9 mouse cellular contexts compared by ENCODE assay signal in genomic region chr3:109339290-109339689, GRCm38 (mm10). TPM values are rescaled to one million over a fixed set of nuclear protein-coding genes. Genes with fewer than 3 reads are reported as not detected.
A peak's percentile ranks its signal among the peaks of the same experiment; 100 is the strongest.
DNase-seq lines count a peak whose midpoint lies in the region; ATAC-seq and TF ChIP-seq lines count a peak whose summit lies in the region.
"Had no signal": no experiment of that assay in that cellular context is flagged by ENCODE, and none has a peak within 500 bp of the region (broad histone marks: within the 10 kb centered on the region; RNA-seq: fewer than 3 reads in every experiment).

No protein-coding gene starts in this region.

- H3K27ac ChIP-seq in forebrain, postnatal 0 days (ENCODE audit: low read depth, low read length): no peak overlapping the region
- H3K27ac ChIP-seq in forebrain, embryonic 16.5 days (ENCODE audit: low read length): no peak overlapping the region
- no peak overlapping the region for H3K27ac ChIP-seq in intestine, embryonic 14.5 days (ENCODE audit: low read depth)
- H3K27ac ChIP-seq in intestine, embryonic 16.5 days (ENCODE audit: low read length): no peak overlapping the region
- H3K27ac ChIP-seq in lung, postnatal 0 days (ENCODE audit: low read length): no peak overlapping the region
- H3K27ac ChIP-seq in macrophage: peak overlapping the region; percentile 89

- WGBS in forebrain, postnatal 0 days: 77% methylated on average over 9 of the region's 9 CpGs
- 80% methylated on average over 9 of the region's 9 CpGs for WGBS in forebrain, embryonic 16.5 days
- 39% methylated on average over 9 of the region's 9 CpGs for WGBS in intestine, embryonic 14.5 days
- WGBS in intestine, embryonic 16.5 days: 46% methylated on average over 9 of the region's 9 CpGs
- WGBS in lung, postnatal 0 days: 48% methylated on average over 9 of the region's 9 CpGs
- 40% methylated on average over 9 of the region's 9 CpGs for WGBS in lung, adult 2 months
- 53% methylated on average over 8 of the region's 9 CpGs for WGBS in macrophage (ENCODE audit: missing documents)

- H3K36me3 ChIP-seq in forebrain, postnatal 0 days (ENCODE audit: insufficient read depth): no peaks in the 10 kb centered on the region
- H3K36me3 ChIP-seq in forebrain, embryonic 16.5 days (ENCODE audit: control insufficient read depth, insufficient read depth): no peaks in the 10 kb centered on the region
- no peaks in the 10 kb centered on the region for H3K36me3 ChIP-seq in intestine, embryonic 14.5 days (ENCODE audit: control insufficient read depth, insufficient read depth, low read length)
- no peaks in the 10 kb centered on the region for H3K36me3 ChIP-seq in intestine, embryonic 16.5 days (ENCODE audit: control insufficient read depth, insufficient read depth, low read length)
- H3K36me3 ChIP-seq in lung, postnatal 0 days (ENCODE audit: insufficient read depth, low read length): no peaks in the 10 kb centered on the region
- H3K36me3 ChIP-seq in macrophage (ENCODE audit: inconsistent target): no peaks in the 10 kb centered on the region

- no peak for TF ChIP-seq POLR2A in lung, adult 2 months (IDR thresholded peaks at IDR 0.05; ENCODE audit: borderline replicate concordance, extremely low read depth, low read depth, low read length)

- H3K4me3 ChIP-seq in forebrain, postnatal 0 days (ENCODE audit: low read depth, low read length): no peak overlapping the region
- no peak overlapping the region for H3K4me3 ChIP-seq in forebrain, embryonic 16.5 days (replicated peaks; ENCODE audit: low read length)
- no peak overlapping the region for H3K4me3 ChIP-seq in intestine, embryonic 14.5 days (ENCODE audit: low read depth, low read length)
- H3K4me3 ChIP-seq in intestine, embryonic 16.5 days (ENCODE audit: low read length): no peak overlapping the region
- no peak overlapping the region for H3K4me3 ChIP-seq in lung, postnatal 0 days (ENCODE audit: low read depth, low read length)
- H3K4me3 ChIP-seq in lung, adult 2 months (replicated peaks; ENCODE audit: extremely low read depth, low read depth, low read length): no peak overlapping the region
- no peak overlapping the region for H3K4me3 ChIP-seq in macrophage (ENCODE audit: inconsistent target)
- H3K4me3 ChIP-seq: erythroblast, embryonic 14.5 days had no signal

- H3K9ac ChIP-seq in forebrain, postnatal 0 days: no peak overlapping the region
- no peak overlapping the region for H3K9ac ChIP-seq in forebrain, embryonic 16.5 days (replicated peaks; ENCODE audit: low read depth, low read length)
- H3K9ac ChIP-seq in intestine, embryonic 14.5 days (ENCODE audit: low read length): no peak overlapping the region
- no peak overlapping the region for H3K9ac ChIP-seq in intestine, embryonic 16.5 days (ENCODE audit: low read depth, low read length)
- H3K9ac ChIP-seq in lung, postnatal 0 days (replicated peaks; ENCODE audit: low read depth): no peak overlapping the region

- peak overlapping the region; percentile 69 for H3K4me2 ChIP-seq in forebrain, postnatal 0 days (ENCODE audit: low read depth)
- H3K4me2 ChIP-seq in forebrain, embryonic 16.5 days (ENCODE audit: low read length): no peak overlapping the region
- H3K4me2 ChIP-seq in intestine, embryonic 14.5 days (ENCODE audit: low read length): peak overlapping the region; percentile 82
- no peak overlapping the region for H3K4me2 ChIP-seq in intestine, embryonic 16.5 days (ENCODE audit: low read depth, low read length)
- H3K4me2 ChIP-seq in lung, postnatal 0 days (replicated peaks; ENCODE audit: low read depth, low read length): peak overlapping the region; percentile 96; the same call in 1 of the 2 replicates

- TF ChIP-seq CTCF in forebrain, postnatal 0 days (IDR thresholded peaks at IDR 0.05; ENCODE audit: low read depth): no peak
- TF ChIP-seq CTCF in lung, postnatal 0 days (IDR thresholded peaks at IDR 0.05): no peak
- TF ChIP-seq CTCF in lung, adult 2 months (IDR thresholded peaks at IDR 0.05; ENCODE audit: insufficient read depth, low read length): no peak

- peak; percentile 61 for TF ChIP-seq EP300 in lung, postnatal 0 days (IDR thresholded peaks at IDR 0.05)

- H3K79me2 ChIP-seq in macrophage (ENCODE audit: inconsistent target): peaks cover 34% of the 10 kb centered on the region

- ATAC-seq in forebrain, postnatal 0 days: no peak
- no peak for ATAC-seq in forebrain, embryonic 16.5 days
- ATAC-seq in intestine, embryonic 14.5 days (replicated peaks; ENCODE audit: low FRiP score, low TSS enrichment, low read depth): no peak
- no peak for ATAC-seq in intestine, embryonic 16.5 days
- no peak for ATAC-seq in lung, postnatal 0 days

- H3K9me3 ChIP-seq in forebrain, postnatal 0 days (ENCODE audit: low read length): no peaks in the 10 kb centered on the region
- no peaks in the 10 kb centered on the region for H3K9me3 ChIP-seq in forebrain, embryonic 16.5 days (ENCODE audit: control insufficient read depth, low read length)
- H3K9me3 ChIP-seq in intestine, embryonic 14.5 days (ENCODE audit: control insufficient read depth, low read length): no peaks in the 10 kb centered on the region
- H3K9me3 ChIP-seq in intestine, embryonic 16.5 days (ENCODE audit: control insufficient read depth, low read length): no peaks in the 10 kb centered on the region
- no peaks in the 10 kb centered on the region for H3K9me3 ChIP-seq in lung, postnatal 0 days (ENCODE audit: low read length)

- H3K4me1 ChIP-seq in forebrain, postnatal 0 days (ENCODE audit: insufficient read depth): no peaks in the 10 kb centered on the region; the same call in 1 of the 2 replicates
- H3K4me1 ChIP-seq in forebrain, embryonic 16.5 days (replicated peaks; ENCODE audit: control insufficient read depth, insufficient read depth, low read length): peaks cover 6% of the 10 kb centered on the region
- H3K4me1 ChIP-seq in intestine, embryonic 14.5 days (replicated peaks; ENCODE audit: control insufficient read depth, insufficient read depth, low read length): no peaks in the 10 kb centered on the region; the same call in 1 of the 2 replicates
- no peaks in the 10 kb centered on the region; the same call in 1 of the 2 replicates for H3K4me1 ChIP-seq in intestine, embryonic 16.5 days (ENCODE audit: control insufficient read depth, insufficient read depth, low read length)
- H3K4me1 ChIP-seq in lung, postnatal 0 days (ENCODE audit: insufficient read depth, low read depth, low read length): peaks cover 6% of the 10 kb centered on the region; the same call in 1 of the 2 replicates
- 0 out of 2 replicates have a peak, but pooled peaks cover 3% of the 10 kb centered on the region for H3K4me1 ChIP-seq in lung, adult 2 months (ENCODE audit: control insufficient read depth, insufficient read depth, low read length)

- no peaks in the 10 kb centered on the region for H3K27me3 ChIP-seq in forebrain, postnatal 0 days (ENCODE audit: insufficient read depth, low read length)
- H3K27me3 ChIP-seq in forebrain, embryonic 16.5 days (replicated peaks; ENCODE audit: control insufficient read depth, insufficient read depth, low read length): no peaks in the 10 kb centered on the region; the same call in 1 of the 2 replicates
- 0 out of 2 replicates have a peak, but pooled peaks cover 4% of the 10 kb centered on the region for H3K27me3 ChIP-seq in intestine, embryonic 14.5 days (replicated peaks; ENCODE audit: control insufficient read depth, insufficient read depth, low read length)
- H3K27me3 ChIP-seq in intestine, embryonic 16.5 days (replicated peaks; ENCODE audit: control insufficient read depth, insufficient read depth, low read length): no peaks in the 10 kb centered on the region; the same call in 1 of the 2 replicates
- H3K27me3 ChIP-seq in lung, postnatal 0 days (replicated peaks; ENCODE audit: insufficient read depth, low read length): no peaks in the 10 kb centered on the region; the same call in 1 of the 2 replicates

- no peak for DNase-seq in forebrain, postnatal 0 days
- no peak for DNase-seq in intestine, embryonic 14.5 days (ENCODE audit: low spot score)
- peak; percentile 20 for DNase-seq in lung, postnatal 0 days (ENCODE audit: low spot score)
- DNase-seq in lung, adult 2 months: no peak
- DNase-seq in cerebellum, adult 11-12 months: no peak

RNA-seq across cellular contexts. Expression of gene Vav3, which starts 1.2 kb away (rescaled TPM):
- 7.9 and 9.0 TPM in 2 replicates for total RNA-seq in forebrain, postnatal 0 days (2014; rRNA removed)
- polyA plus RNA-seq in forebrain, postnatal 0 days (2015; fragmentation: Nextera tagmentation; extraction: Ambion mirVana): 4.6 and 7.7 TPM in 2 replicates
- 6.3 and 7.9 TPM in 2 replicates for polyA plus RNA-seq in forebrain, embryonic 16.5 days (2015; fragmentation: Nextera tagmentation; extraction: Ambion mirVana)
- polyA plus RNA-seq in intestine, embryonic 14.5 days (2014; fragmentation: Nextera tagmentation; extraction: Ambion mirVana): 17.1 and 19.3 TPM in 2 replicates
- 18.9 and 19.3 TPM in 2 replicates for polyA plus RNA-seq in intestine, embryonic 16.5 days (2015; fragmentation: Nextera tagmentation; extraction: Ambion mirVana)
- 11.9 and 12.2 TPM in 2 replicates for polyA plus RNA-seq in lung, postnatal 0 days (2015; fragmentation: Nextera tagmentation; extraction: Ambion mirVana)
- 3.1 and 3.9 TPM in 2 replicates for polyA plus RNA-seq in lung, adult 2 months (2012; rRNA removed)
- total RNA-seq in macrophage (2018; cell fraction: chromatin; rRNA removed): 1,000 to 10,000 TPM in 2 of 26 experiments, 100 to 1,000 TPM in 24; 175 to 1,650 (median 328) TPM
- total RNA-seq in macrophage (2018; cell fraction: cytosol; rRNA removed): 10 to 100 TPM; 25.5 to 67.9 (median 42.1) TPM
- 1,000 to 10,000 TPM in 1 of 26 experiments, 100 to 1,000 TPM in 12, 10 to 100 TPM in 13; 66.0 to 1,087 (median 131) TPM for total RNA-seq in macrophage (2018; cell fraction: nucleus; rRNA removed)
- polyA plus RNA-seq in macrophage (2018): 29.8 to 56.3 TPM (median 48.5 TPM) in 3 replicates
- polyA plus RNA-seq: erythroblast, embryonic 14.5 days had no signal

Comparison
In these comparisons a context has a peak if more than half of its experiments do, and no peak if none do; other contexts are left out.
1. H3K4me2 ChIP-seq: peak in forebrain, postnatal 0 days (single experiment), intestine, embryonic 14.5 days (single experiment) and lung, postnatal 0 days (single experiment); none in forebrain, embryonic 16.5 days (single experiment) and intestine, embryonic 16.5 days (single experiment).